Mouse (Mus musculus): ENCODE measurements around the gene Riok2. TPM values are rescaled to one million over a fixed set of nuclear protein-coding genes. Genes with fewer than 3 reads are reported as not detected.

The Riok2 gene
- polyA plus RNA-seq, 1 experiment, result 25.9 TPM

- DNase-seq, result no peak
- Histone ChIP-seq H3K4me1 (ENCODE audit: control insufficient read depth, insufficient read depth, low read length) (no peaks in the 10 kb centered on the region), H3K27ac (ENCODE audit: insufficient read depth, low read length) (no peak overlapping the region), H3K27me3 (ENCODE audit: control insufficient read depth, insufficient read depth, low read length) (no peaks in the 10 kb centered on the region), H3K4me3 (replicated peaks; ENCODE audit: insufficient read depth, low read depth, low read length) (no peak overlapping the region)
- TF ChIP-seq CTCF (IDR thresholded peaks at IDR 0.05; ENCODE audit: borderline replicate concordance, insufficient read depth, low read depth, low read length), result no peak
- TF ChIP-seq POLR2A (IDR thresholded peaks at IDR 0.05; ENCODE audit: borderline replicate concordance, insufficient read depth, low read length), result no peak
- 96% methylated on average over 3 of the region's 3 CpGs for WGBS
Observed at GRCm38 (mm10) chr17:17384502-17384901, 10.4 kb downstream of the Riok2 start.

- no peak for TF ChIP-seq CTCF (IDR thresholded peaks at IDR 0.05; ENCODE audit: borderline replicate concordance, insufficient read depth, low read depth, low read length)
- TF ChIP-seq POLR2A (IDR thresholded peaks at IDR 0.05; ENCODE audit: borderline replicate concordance, insufficient read depth, low read length), result no peak
- H3K4me3 ChIP-seq (replicated peaks; ENCODE audit: insufficient read depth, low read depth, low read length), result no peak overlapping the region
- H3K27ac ChIP-seq (ENCODE audit: insufficient read depth, low read length), result no peak overlapping the region
- H3K4me1 ChIP-seq (ENCODE audit: control insufficient read depth, insufficient read depth, low read length), result no peaks in the 10 kb centered on the region
- no peaks in the 10 kb centered on the region for H3K27me3 ChIP-seq (ENCODE audit: control insufficient read depth, insufficient read depth, low read length)
- DNase-seq, result no peak
- WGBS, result 87% methylated on average over 2 of the region's 2 CpGs
Observed at GRCm38 (mm10) chr17:17386117-17386516, 12.0 kb downstream of the Riok2 start.

GRCm38 (mm10) chr17:17391823-17392222, 17.7 kb downstream of the Riok2 start:
- H3K27me3 ChIP-seq (ENCODE audit: control insufficient read depth, insufficient read depth, low read length), result no peaks in the 10 kb centered on the region
- no peak overlapping the region for H3K4me3 ChIP-seq (replicated peaks; ENCODE audit: insufficient read depth, low read depth, low read length)
- TF ChIP-seq CTCF (IDR thresholded peaks at IDR 0.05; ENCODE audit: borderline replicate concordance, insufficient read depth, low read depth, low read length) (no peak), POLR2A (IDR thresholded peaks at IDR 0.05; ENCODE audit: borderline replicate concordance, insufficient read depth, low read length) (no peak)
- no peak for DNase-seq
- no peak overlapping the region for H3K27ac ChIP-seq (ENCODE audit: insufficient read depth, low read length)
- no peaks in the 10 kb centered on the region for H3K4me1 ChIP-seq (ENCODE audit: control insufficient read depth, insufficient read depth, low read length)
- WGBS, result 92% methylated on average over 4 of the region's 4 CpGs

- WGBS, result 35% methylated on average over 7 of the region's 7 CpGs
- no peaks in the 10 kb centered on the region for H3K4me1 ChIP-seq (ENCODE audit: control insufficient read depth, insufficient read depth, low read length)
- no peak overlapping the region for H3K27ac ChIP-seq (ENCODE audit: insufficient read depth, low read length)
- peak; percentile 17 to 22 for DNase-seq
- no peak overlapping the region for H3K4me3 ChIP-seq (replicated peaks; ENCODE audit: insufficient read depth, low read depth, low read length)
- TF ChIP-seq POLR2A (IDR thresholded peaks at IDR 0.05; ENCODE audit: borderline replicate concordance, insufficient read depth, low read length) (no peak), CTCF (IDR thresholded peaks at IDR 0.05; ENCODE audit: borderline replicate concordance, insufficient read depth, low read depth, low read length) (peak; percentile 14; the same call in 1 of the 2 replicates)
- no peaks in the 10 kb centered on the region for H3K27me3 ChIP-seq (ENCODE audit: control insufficient read depth, insufficient read depth, low read length)
Observed at GRCm38 (mm10) chr17:17392863-17393262, 18.8 kb downstream of the Riok2 start.

- H3K4me3 ChIP-seq (replicated peaks; ENCODE audit: insufficient read depth, low read depth, low read length), result no peak overlapping the region
- no peak overlapping the region for H3K27ac ChIP-seq (ENCODE audit: insufficient read depth, low read length)
- no peaks in the 10 kb centered on the region for H3K4me1 ChIP-seq (ENCODE audit: control insufficient read depth, insufficient read depth, low read length)
- no peak for TF ChIP-seq CTCF (IDR thresholded peaks at IDR 0.05; ENCODE audit: borderline replicate concordance, insufficient read depth, low read depth, low read length)
- TF ChIP-seq POLR2A (IDR thresholded peaks at IDR 0.05; ENCODE audit: borderline replicate concordance, insufficient read depth, low read length), result no peak
- no peaks in the 10 kb centered on the region for H3K27me3 ChIP-seq (ENCODE audit: control insufficient read depth, insufficient read depth, low read length)
- DNase-seq, result no peak
- 26% methylated on average over 6 of the region's 6 CpGs for WGBS
Observed at GRCm38 (mm10) chr17:17393300-17393699, 19.2 kb downstream of the Riok2 start.

- H3K27ac ChIP-seq (ENCODE audit: insufficient read depth, low read length), result no peak overlapping the region
- no peaks in the 10 kb centered on the region for H3K27me3 ChIP-seq (ENCODE audit: control insufficient read depth, insufficient read depth, low read length)
- peak; percentile 71 to 77 for DNase-seq
- 15% methylated on average over 4 of the region's 4 CpGs for WGBS
- H3K4me3 ChIP-seq (replicated peaks; ENCODE audit: insufficient read depth, low read depth, low read length), result no peak overlapping the region
- TF ChIP-seq CTCF (IDR thresholded peaks at IDR 0.05; ENCODE audit: borderline replicate concordance, insufficient read depth, low read depth, low read length), result peak; percentile 66
- TF ChIP-seq POLR2A (IDR thresholded peaks at IDR 0.05; ENCODE audit: borderline replicate concordance, insufficient read depth, low read length), result no peak
- no peaks in the 10 kb centered on the region for H3K4me1 ChIP-seq (ENCODE audit: control insufficient read depth, insufficient read depth, low read length)
Observed at GRCm38 (mm10) chr17:17394336-17394735, 20.2 kb downstream of the Riok2 start.

- H3K4me1 ChIP-seq (ENCODE audit: control insufficient read depth, insufficient read depth, low read length), result no peaks in the 10 kb centered on the region
- no peaks in the 10 kb centered on the region for H3K27me3 ChIP-seq (ENCODE audit: control insufficient read depth, insufficient read depth, low read length)
- DNase-seq, result no peak
- no peak overlapping the region for H3K27ac ChIP-seq (ENCODE audit: insufficient read depth, low read length)
- WGBS, result 3% methylated on average over 1 of the region's 1 CpGs
- TF ChIP-seq CTCF (IDR thresholded peaks at IDR 0.05; ENCODE audit: borderline replicate concordance, insufficient read depth, low read depth, low read length), result no peak
- TF ChIP-seq POLR2A (IDR thresholded peaks at IDR 0.05; ENCODE audit: borderline replicate concordance, insufficient read depth, low read length), result no peak
- no peak overlapping the region for H3K4me3 ChIP-seq (replicated peaks; ENCODE audit: insufficient read depth, low read depth, low read length)
Observed at GRCm38 (mm10) chr17:17396869-17397268, 22.8 kb downstream of the Riok2 start.

- H3K27me3 ChIP-seq (ENCODE audit: control insufficient read depth, insufficient read depth, low read length), result no peaks in the 10 kb centered on the region
- no peaks in the 10 kb centered on the region for H3K4me1 ChIP-seq (ENCODE audit: control insufficient read depth, insufficient read depth, low read length)
- TF ChIP-seq CTCF (IDR thresholded peaks at IDR 0.05; ENCODE audit: borderline replicate concordance, insufficient read depth, low read depth, low read length) (no peak), POLR2A (IDR thresholded peaks at IDR 0.05; ENCODE audit: borderline replicate concordance, insufficient read depth, low read length) (no peak)
- no peak overlapping the region for H3K27ac ChIP-seq (ENCODE audit: insufficient read depth, low read length)
- no peak for DNase-seq
- WGBS, result 69% methylated on average over 2 of the region's 2 CpGs
- no peak overlapping the region for H3K4me3 ChIP-seq (replicated peaks; ENCODE audit: insufficient read depth, low read depth, low read length)
Observed at GRCm38 (mm10) chr17:17398664-17399063, 24.6 kb downstream of the Riok2 start.
